Mouse (Mus musculus): ENCODE data around the gene Ubiad1.

The Ubiad1 gene

GRCm38 (mm10) chr4:148399437-148400094 is 45.0 kb downstream of the Ubiad1 start:
- DNase-seq, result no peak

- DNase-seq, result no peak
These were observed 46.9 kb downstream of the Ubiad1 start for GRCm38 (mm10) chr4:148397531-148398287.

- DNase-seq, result no peak
These were observed 47.5 kb downstream of the Ubiad1 start for GRCm38 (mm10) chr4:148397113-148397512.

- no peak for DNase-seq
These were observed 48.7 kb downstream of the Ubiad1 start for GRCm38 (mm10) chr4:148395875-148396274.

GRCm38 (mm10) chr4:148395198-148395597 is 49.4 kb downstream of the Ubiad1 start:
- DNase-seq, result no peak

GRCm38 (mm10) chr4:148391714-148392310 is 52.8 kb downstream of the Ubiad1 start:
- no peak for DNase-seq

GRCm38 (mm10) chr4:148389635-148390034 is 54.9 kb downstream of the Ubiad1 start:
- DNase-seq, result no peak

GRCm38 (mm10) chr4:148389047-148389446 is 55.5 kb downstream of the Ubiad1 start:
- no peak for DNase-seq

- no peak for DNase-seq
These were observed 59.3 kb downstream of the Ubiad1 start for GRCm38 (mm10) chr4:148385269-148385668.

Measured in lung, postnatal 36 days (tissue).